Mouse (Mus musculus): ENCODE measurements around the gene Parp4.

Gene Parp4

GRCm38 (mm10) chr14:56575416-56575815, at the start of gene Parp4, which contains the start of gene Cenpj:
Gene Parp4 (plus strand): TSS chr14:56575619.
Gene Cenpj (minus strand): TSS chr14:56575425.
- DNase-seq (ENCODE audit: inconsistent ontology term), result peak; percentile 93

GRCm38 (mm10) chr14:56530788-56531187, 44.6 kb upstream of the Parp4 start:
- DNase-seq (ENCODE audit: inconsistent ontology term), result no peak

GRCm38 (mm10) chr14:56544946-56545345, 30.5 kb upstream of the Parp4 start:
- DNase-seq (ENCODE audit: inconsistent ontology term), result no peak

GRCm38 (mm10) chr14:56545491-56545890, 29.9 kb upstream of the Parp4 start:
- no peak for DNase-seq (ENCODE audit: inconsistent ontology term)

- no peak for DNase-seq (ENCODE audit: inconsistent ontology term)
Observed at GRCm38 (mm10) chr14:56550960-56551359, 24.5 kb upstream of the Parp4 start.

GRCm38 (mm10) chr14:56552924-56553323, 22.5 kb upstream of the Parp4 start:
- no peak for DNase-seq (ENCODE audit: inconsistent ontology term)

- DNase-seq (ENCODE audit: inconsistent ontology term), result no peak
Observed at GRCm38 (mm10) chr14:56553331-56553730, 22.1 kb upstream of the Parp4 start.

GRCm38 (mm10) chr14:56554716-56555115, 20.7 kb upstream of the Parp4 start:
- no peak for DNase-seq (ENCODE audit: inconsistent ontology term)

- no peak for DNase-seq (ENCODE audit: inconsistent ontology term)
Observed at GRCm38 (mm10) chr14:56559134-56559533, 16.3 kb upstream of the Parp4 start.

- no peak for DNase-seq (ENCODE audit: inconsistent ontology term)
Observed at GRCm38 (mm10) chr14:56567476-56567875, 7.9 kb upstream of the Parp4 start.

- DNase-seq (ENCODE audit: inconsistent ontology term), result no peak
Observed at GRCm38 (mm10) chr14:56569041-56569440, 6.4 kb upstream of the Parp4 start.

- peak; percentile 96 for DNase-seq (ENCODE audit: inconsistent ontology term)
Observed at GRCm38 (mm10) chr14:56571310-56572093, 3.9 kb upstream of the Parp4 start.

GRCm38 (mm10) chr14:56572546-56572945, 2.9 kb upstream of the Parp4 start:
- DNase-seq (ENCODE audit: inconsistent ontology term), result no peak

- peak; percentile 17 for DNase-seq (ENCODE audit: inconsistent ontology term)
Observed at GRCm38 (mm10) chr14:56575969-56576901, 816 bp downstream of the Parp4 start.

GRCm38 (mm10) chr14:56579011-56579410, 3.6 kb downstream of the Parp4 start:
- DNase-seq (ENCODE audit: inconsistent ontology term), result peak; percentile 29

- no peak for DNase-seq (ENCODE audit: inconsistent ontology term)
Observed at GRCm38 (mm10) chr14:56581117-56581516, 5.7 kb downstream of the Parp4 start.

GRCm38 (mm10) chr14:56582294-56582693, 6.9 kb downstream of the Parp4 start:
- DNase-seq (ENCODE audit: inconsistent ontology term), result no peak

- DNase-seq (ENCODE audit: inconsistent ontology term), result no peak
Observed at GRCm38 (mm10) chr14:56592191-56592590, 16.8 kb downstream of the Parp4 start.

GRCm38 (mm10) chr14:56594811-56595210, 19.4 kb downstream of the Parp4 start:
- no peak for DNase-seq (ENCODE audit: inconsistent ontology term)

- peak; percentile 5 for DNase-seq (ENCODE audit: inconsistent ontology term)
Observed at GRCm38 (mm10) chr14:56598759-56599158, 23.3 kb downstream of the Parp4 start.

GRCm38 (mm10) chr14:56602069-56602468, 26.6 kb downstream of the Parp4 start:
- DNase-seq (ENCODE audit: inconsistent ontology term), result no peak

GRCm38 (mm10) chr14:56604438-56604837, 29.0 kb downstream of the Parp4 start:
- no peak for DNase-seq (ENCODE audit: inconsistent ontology term)
